Mouse (Mus musculus): ENCODE results near the gene Higd1b.

Gene Higd1b

DNA sequence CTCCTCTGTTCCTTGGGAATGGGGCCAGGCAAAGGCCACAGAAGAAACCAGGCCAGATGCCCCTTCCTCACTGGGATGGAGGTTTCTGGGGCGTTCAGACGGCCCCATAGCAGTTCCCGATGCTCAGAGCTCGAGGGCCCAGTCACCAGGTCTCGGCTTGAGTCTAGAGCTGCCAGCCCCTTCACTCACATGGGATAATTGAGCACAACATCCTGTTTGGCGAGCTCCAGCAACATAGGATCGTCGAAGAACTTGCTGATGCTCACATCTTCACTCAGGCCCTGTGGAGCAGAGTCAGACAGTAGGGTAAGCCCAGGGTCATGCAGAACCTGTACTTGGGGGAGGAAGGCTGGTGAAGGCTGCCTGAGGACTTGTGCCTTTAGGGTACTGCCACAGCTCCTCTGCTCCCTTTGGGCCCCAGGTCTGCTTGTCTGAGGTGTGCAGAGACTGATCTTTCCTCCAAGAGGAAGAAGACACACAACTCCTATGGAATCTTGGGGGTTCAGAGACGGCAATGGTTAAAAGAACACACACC, 3.0 kb downstream of the Higd1b start:
- no peak for DNase-seq (ENCODE audit: low spot score)

DNA sequence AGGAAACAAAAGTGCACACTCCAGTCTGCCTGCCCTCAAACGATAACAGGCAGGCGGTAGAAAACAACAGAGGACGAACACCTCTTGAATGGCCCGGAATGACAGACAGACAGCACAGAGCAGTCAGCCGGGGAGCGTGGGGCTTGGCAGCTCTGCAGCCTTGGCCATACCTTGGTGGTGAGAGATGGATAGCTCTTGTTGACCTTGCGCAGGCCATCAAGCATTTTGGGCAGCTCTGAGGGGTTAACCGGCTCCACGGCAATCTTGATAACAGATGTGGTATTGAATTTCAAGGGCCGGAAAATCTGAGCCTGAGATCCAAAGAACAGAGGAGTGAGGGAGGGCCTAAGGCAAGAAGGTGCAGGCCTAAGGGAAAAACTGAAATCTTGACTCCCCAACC, 10.3 kb downstream of the Higd1b start:
- no peak for DNase-seq (ENCODE audit: low spot score)

DNA sequence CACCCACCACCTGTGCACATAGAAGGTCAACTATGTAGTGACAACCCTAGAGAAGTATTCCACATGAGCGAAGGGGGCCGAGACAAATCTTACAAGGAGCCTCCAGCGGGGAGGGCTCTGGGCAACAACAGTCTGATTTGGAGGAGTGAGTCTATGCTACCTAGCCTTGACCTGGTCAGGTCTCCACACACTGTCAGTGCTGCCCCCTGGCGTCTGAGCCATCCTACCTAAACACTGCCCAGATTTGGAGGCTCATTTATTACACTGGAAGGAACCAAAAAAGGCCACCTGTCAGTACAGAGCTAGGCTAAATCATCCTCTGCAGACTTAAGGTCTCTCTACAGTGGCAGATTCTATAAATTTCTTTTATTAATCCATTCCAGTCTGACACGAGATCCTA, 16.2 kb downstream of the Higd1b start:
- peak; percentile 67 for DNase-seq (ENCODE audit: low spot score)

- DNase-seq (ENCODE audit: low spot score) = no peak
Measured at GRCm38 (mm10) chr11:102853760-102854159, 18.1 kb downstream of the Higd1b start.

- DNase-seq (ENCODE audit: low spot score) = no peak
Measured at GRCm38 (mm10) chr11:102855941-102856340, 20.3 kb downstream of the Higd1b start.

DNA sequence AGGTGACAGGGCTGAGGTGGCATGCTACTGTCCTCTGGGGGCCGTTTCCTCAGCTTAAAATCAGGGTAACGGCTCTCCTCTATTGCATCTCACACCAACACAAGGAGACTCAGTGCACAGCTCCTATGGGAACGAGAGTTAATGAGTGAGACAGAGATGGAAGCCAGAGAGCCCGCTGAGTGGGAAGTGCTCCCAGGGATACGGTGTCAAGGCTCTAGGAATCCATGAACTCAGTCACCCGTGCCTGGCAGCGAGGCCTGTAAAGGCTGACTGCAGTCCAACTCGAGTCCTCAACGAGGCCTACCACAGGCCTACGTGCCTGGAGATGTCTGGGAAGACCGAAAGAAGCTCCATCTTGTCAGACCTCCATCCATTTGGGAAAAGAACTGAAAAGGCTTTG, 23.3 kb downstream of the Higd1b start:
- no peak for DNase-seq (ENCODE audit: low spot score)

DNA sequence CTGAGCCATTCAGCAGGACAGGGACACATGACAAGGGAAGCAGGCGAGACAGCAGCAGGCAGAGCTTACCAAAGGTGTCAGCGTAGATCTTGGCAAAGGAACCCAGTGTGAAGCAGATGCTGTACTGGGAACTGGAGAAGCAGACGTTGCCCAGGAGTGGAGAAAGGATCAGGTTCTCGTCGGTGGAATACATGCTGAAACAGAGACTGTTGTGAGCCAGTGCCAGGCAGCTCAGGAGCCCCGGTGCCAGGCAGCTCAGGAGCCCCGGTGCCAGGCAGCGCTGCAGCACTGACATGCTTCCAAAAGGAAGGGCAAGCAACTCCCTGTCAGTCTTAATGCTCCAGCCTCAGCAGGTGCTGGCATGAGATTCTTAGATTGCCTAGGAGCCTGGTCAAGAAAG, 24.3 kb downstream of the Higd1b start:
- no peak for DNase-seq (ENCODE audit: low spot score)

GRCm38 (mm10) chr11:102864272-102864671, 28.6 kb downstream of the Higd1b start:
- DNase-seq (ENCODE audit: low spot score) = peak; percentile 49

DNA sequence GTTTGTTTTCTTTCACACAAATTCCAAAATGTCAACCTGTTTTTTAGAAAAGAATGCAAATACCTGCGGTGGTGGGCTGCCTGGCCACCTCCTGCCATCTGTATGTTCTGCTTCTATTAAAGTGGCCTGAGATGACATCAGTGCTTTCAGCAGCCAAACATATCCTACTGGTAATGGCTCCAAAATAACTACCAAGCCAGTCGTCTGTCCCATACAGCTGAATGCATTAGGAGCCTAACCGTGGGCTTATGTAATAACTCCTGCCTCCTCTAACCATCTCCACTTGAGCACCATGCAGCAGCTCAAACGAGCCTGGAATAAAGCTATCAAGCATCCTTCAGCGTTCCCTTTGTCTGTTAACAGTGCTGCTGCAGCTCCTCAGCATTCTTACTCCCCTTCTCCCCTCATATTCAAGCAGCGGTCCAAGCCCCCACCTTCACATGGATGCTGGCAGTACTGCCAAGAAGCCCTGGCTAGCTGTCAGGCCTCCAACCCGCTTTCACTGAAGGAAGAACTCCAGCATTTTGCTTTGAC, 39.2 kb downstream of the Higd1b start:
- DNase-seq (ENCODE audit: low spot score) = no peak

DNA sequence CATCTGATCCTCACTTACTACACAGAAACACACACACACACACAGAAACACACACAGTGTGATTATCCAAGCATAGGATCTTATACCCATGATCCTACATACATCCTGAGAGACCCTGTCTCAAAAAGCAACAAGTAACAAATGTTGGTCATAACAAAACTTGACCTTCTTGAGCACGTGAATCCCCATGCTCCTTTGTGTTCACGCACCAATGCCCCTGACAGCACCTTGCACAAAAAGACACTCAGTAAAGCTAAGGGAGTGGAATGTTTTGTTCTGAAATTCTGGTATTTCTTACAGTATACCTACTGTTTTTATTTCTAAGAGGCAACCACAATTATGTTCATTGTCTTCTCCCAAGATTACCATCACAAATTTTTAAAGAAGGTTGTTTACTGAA, 43.9 kb downstream of the Higd1b start:
- DNase-seq (ENCODE audit: low spot score) = no peak

DNA sequence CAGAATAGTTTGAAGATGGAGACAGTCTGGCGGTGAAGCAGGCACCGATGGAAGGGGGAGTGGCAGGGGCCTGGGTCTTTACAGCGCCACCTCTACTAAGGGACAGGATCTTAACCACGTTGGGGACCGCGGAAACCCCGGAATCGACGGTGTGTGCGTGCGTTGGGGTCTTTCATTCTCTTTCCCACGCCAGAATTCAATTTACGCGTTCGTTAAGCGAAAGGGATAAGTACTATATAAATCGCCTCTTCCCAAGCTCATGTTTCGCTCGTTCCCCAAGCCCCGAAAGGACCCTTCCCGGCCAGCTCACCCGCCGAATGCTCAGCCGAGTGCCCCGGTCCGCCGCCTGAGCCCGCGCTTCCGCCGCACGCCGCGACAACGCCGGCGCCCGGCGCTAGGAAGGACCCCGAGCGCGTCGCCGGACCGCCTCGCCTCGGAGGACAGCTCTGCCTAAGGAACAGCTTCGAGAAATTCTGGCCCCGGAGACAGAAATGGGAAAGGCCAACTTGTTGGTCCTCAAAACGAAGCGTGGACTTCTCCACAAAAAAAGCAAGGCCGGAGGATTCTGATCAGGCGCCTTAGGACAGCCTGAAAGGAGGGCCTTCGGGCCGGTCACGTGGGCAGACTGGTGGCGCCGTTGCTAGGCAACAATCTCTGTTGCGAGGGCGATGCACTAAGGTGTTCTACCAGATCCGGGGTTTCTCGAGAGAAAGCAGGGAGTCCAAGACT, 45.1 kb downstream of the Higd1b start, which contains the start of the genes Eftud2 and Ccdc103:
Eftud2 (minus strand) TSS at position 401 of the 729 bp plus-strand sequence.
Ccdc103 (plus strand) TSS at position 620 of the 729 bp plus-strand sequence.
- DNase-seq (ENCODE audit: low spot score) = peak; percentile 91

DNA sequence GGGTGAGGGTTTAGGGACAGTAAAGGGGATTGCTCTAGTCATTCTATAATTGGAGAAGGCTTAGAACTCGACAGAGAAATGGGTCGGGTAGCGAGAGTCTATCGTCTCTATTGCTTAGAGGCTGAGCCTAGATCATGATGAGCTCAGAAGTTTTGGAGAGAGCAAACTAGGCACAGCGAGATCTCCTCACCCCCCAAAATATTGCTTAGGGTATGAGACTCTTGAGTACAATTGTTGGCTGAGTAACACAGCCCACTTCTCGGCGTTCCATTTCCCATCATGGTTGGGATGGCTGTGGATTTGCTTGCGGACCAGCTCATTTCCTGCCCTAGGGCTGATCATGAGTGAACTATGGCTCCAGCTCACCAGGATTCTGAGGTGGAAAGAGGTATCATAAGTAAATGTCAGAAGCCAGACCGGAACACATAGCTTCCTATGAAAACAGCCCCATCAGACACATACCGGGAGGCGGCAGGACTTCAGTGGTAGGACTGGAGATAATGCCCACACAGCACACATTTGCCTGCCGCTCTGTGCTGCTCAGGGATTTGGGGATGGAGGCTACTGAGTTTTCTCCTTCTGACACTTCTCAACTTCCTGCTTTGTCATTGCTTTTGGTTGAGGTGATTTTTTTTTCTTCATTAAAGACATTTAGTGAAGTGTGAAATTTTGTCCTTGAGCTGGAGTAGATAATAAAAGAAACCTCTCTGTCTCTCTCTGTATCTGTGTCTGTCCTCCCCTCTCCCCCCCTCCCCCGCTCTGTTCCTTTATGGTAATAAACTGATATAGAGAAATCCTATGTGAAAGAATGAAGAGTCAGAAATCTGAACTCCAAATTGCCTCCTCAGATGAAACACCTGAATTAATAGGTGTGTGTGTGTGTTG, 45.9 kb downstream of the Higd1b start:
- no peak for DNase-seq (ENCODE audit: low spot score)

GRCm38 (mm10) chr11:102884616-102885219, 49.1 kb downstream of the Higd1b start, which contains the start of gene Fam187a:
Gene Fam187a (plus strand): TSS chr11:102885169.
- DNase-seq (ENCODE audit: low spot score) = no peak

DNA sequence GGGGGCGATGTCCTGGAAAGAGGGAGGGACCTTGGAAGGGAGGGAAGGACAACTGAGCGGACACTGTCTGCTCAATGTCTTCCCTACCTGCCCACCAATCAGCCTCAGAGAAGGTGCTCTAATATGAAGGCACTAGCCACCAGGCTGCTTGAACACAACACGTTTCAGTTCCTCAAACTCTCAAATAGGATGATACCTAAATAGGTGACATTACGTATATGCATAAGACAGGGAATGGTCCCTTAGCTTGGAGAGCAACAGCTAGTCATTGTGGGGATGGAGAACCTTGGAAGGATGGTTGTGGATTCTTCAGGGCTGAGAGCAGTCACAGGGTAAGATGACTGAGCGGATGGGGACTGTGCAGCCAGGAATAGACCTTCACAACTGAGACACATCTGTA, 51.8 kb downstream of the Higd1b start:
- no peak for DNase-seq (ENCODE audit: low spot score)

Measured in ovary, postnatal 36 days (tissue).